Mouse (Mus musculus): ENCODE data around the gene Sele. TPM values are rescaled to one million over a fixed set of nuclear protein-coding genes. Genes with fewer than 3 reads are reported as not detected.

Sele gene
- polyA plus RNA-seq, 1 experiment from 2014 or later: not detected

GRCm38 (mm10) chr1:164043549-164043948 is 4.5 kb upstream of the Sele start:
- Histone ChIP-seq H3K36me3 (no peaks in the 10 kb centered on the region), H3K4me1 (no peaks in the 10 kb centered on the region), H3K27me3 (no peaks in the 10 kb centered on the region), H3K4me2 (replicated peaks) (no peak overlapping the region), H3K4me3 (no peak overlapping the region), H3K27ac (replicated peaks) (no peak overlapping the region), H3K9me3 (no peaks in the 10 kb centered on the region), H3K9ac (replicated peaks) (no peak overlapping the region)
- ATAC-seq (replicated peaks): no peak
- 31% methylated on average over 3 of the region's 3 CpGs for WGBS

DNA sequence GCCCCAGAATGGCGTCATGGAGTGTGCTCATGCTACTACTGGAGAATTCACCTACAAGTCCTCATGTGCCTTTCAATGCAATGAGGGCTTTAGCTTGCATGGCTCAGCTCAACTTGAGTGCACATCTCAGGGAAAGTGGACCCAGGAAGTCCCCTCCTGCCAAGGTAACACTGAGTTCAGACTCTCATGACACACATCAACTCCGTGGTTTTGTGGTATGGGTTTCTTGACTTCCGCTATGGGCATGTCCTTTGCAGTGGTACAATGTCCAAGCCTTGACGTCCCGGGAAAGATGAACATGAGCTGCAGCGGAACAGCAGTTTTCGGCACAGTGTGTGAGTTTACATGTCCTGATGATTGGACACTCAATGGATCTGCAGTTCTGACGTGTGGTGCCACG is 5.5 kb downstream of the Sele start:
- no peak for ATAC-seq (replicated peaks)
- no peaks in the 10 kb centered on the region for H3K9me3 ChIP-seq
- no peaks in the 10 kb centered on the region for H3K36me3 ChIP-seq
- no peak overlapping the region for H3K4me3 ChIP-seq
- H3K27ac ChIP-seq (replicated peaks): no peak overlapping the region
- H3K27me3 ChIP-seq: no peaks in the 10 kb centered on the region
- H3K4me1 ChIP-seq: no peaks in the 10 kb centered on the region
- H3K4me2 ChIP-seq (replicated peaks): no peak overlapping the region
- H3K9ac ChIP-seq (replicated peaks): no peak overlapping the region
- WGBS: 91% methylated on average over 9 of the region's 9 CpGs

GRCm38 (mm10) chr1:164054800-164055199 is 6.8 kb downstream of the Sele start:
- Histone ChIP-seq H3K9ac (replicated peaks) (no peak overlapping the region), H3K4me2 (replicated peaks) (no peak overlapping the region), H3K4me1 (no peaks in the 10 kb centered on the region), H3K36me3 (no peaks in the 10 kb centered on the region), H3K9me3 (no peaks in the 10 kb centered on the region), H3K27ac (replicated peaks) (no peak overlapping the region), H3K4me3 (no peak overlapping the region), H3K27me3 (no peaks in the 10 kb centered on the region)
- ATAC-seq (replicated peaks): no peak
- WGBS: 50% methylated on average over 2 of the region's 2 CpGs

DNA sequence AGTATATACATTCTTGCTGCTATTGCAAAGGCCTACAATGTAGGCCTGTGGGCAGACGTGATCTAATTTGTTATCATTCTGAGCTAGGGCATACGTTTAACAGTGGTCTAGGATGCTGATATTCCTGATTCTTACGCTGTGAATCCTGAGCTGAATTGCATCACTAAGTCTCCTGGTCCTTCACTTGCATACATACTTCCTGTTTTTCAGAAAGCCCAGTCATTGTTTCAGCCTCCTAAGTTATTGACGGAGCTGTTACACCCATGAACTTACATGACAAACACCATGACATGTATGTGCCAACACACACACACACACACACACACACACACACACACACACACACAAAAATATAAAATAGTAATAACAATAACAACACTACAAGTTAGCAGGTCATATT is 12.0 kb downstream of the Sele start:
- 94% methylated on average over 4 of the region's 4 CpGs for WGBS
- Histone ChIP-seq H3K4me2 (replicated peaks) (no peak overlapping the region), H3K4me3 (no peak overlapping the region), H3K27ac (replicated peaks) (no peak overlapping the region), H3K27me3 (no peaks in the 10 kb centered on the region), H3K9ac (replicated peaks) (no peak overlapping the region), H3K36me3 (no peaks in the 10 kb centered on the region), H3K9me3 (no peaks in the 10 kb centered on the region), H3K4me1 (no peaks in the 10 kb centered on the region)
- ATAC-seq (replicated peaks): no peak

DNA sequence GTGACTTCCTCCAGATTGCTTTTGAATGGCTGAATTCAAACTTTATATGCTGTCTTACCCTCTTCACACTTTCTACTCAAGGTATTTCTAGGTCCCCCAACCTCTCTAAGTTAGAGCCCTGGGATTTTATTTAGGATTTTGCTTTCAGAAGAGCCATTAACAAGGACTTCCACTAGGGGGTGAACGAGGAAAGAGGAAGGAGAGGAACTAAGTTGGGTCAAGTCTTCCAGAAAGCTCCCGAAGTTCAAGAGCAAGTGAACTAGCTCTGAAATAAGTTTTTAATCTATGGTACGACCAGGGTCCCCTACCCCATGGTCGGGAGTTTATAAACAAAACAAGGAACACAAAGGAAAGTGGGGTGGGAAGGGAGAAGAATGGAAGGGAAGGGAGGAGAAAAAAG is 13.2 kb downstream of the Sele start:
- Histone ChIP-seq H3K9ac (replicated peaks) (no peak overlapping the region), H3K4me2 (replicated peaks) (no peak overlapping the region), H3K4me1 (no peaks in the 10 kb centered on the region), H3K27ac (replicated peaks) (no peak overlapping the region), H3K4me3 (no peak overlapping the region), H3K9me3 (no peaks in the 10 kb centered on the region), H3K27me3 (no peaks in the 10 kb centered on the region), H3K36me3 (no peaks in the 10 kb centered on the region)
- no peak for ATAC-seq (replicated peaks)
- WGBS: 47% methylated on average over 4 of the region's 4 CpGs

DNA sequence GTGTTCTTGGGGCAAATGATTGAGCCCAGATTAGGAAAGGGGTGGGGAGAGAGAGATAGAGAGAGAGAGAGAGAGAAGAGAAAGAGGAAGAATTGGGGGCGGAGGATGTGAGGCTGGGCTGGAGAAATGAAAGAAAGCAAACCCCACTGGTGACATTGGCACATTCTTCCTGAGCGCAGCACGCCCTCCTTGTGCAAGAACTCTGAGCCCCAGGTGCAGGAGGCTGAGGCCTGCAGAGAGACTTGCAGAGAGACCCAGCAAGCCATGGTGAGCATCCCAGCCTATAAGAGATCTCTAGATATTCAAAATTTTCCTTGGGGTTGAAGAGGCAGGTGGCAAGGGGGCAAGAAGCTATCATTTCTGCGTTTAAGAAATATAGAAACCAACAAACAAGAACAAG is 13.9 kb downstream of the Sele start, which contains the start of gene Sell:
TSS of gene Sell (plus strand) at position 58 of the 400 bp plus-strand sequence.
- no peak within 1 kb of the TSS for H3K4me3 ChIP-seq
- no peaks in the 10 kb centered on the region for H3K9me3 ChIP-seq
- H3K4me1 ChIP-seq: no peaks in the 10 kb centered on the region
- H3K27ac ChIP-seq (replicated peaks): no peak within 1 kb of the TSS
- WGBS: 79% methylated on average over 4 of the region's 4 CpGs
- H3K36me3 ChIP-seq: no peaks in the 10 kb centered on the region
- no peak within 1 kb of the TSS for H3K9ac ChIP-seq (replicated peaks)
- H3K27me3 ChIP-seq: no peaks in the 10 kb centered on the region
- no peak for ATAC-seq (replicated peaks)
- no peak within 1 kb of the TSS for H3K4me2 ChIP-seq (replicated peaks)

GRCm38 (mm10) chr1:164062856-164063255 is 14.8 kb downstream of the Sele start:
- no peak overlapping the region for H3K4me2 ChIP-seq (replicated peaks)
- no peak overlapping the region for H3K9ac ChIP-seq (replicated peaks)
- no peaks in the 10 kb centered on the region for H3K4me1 ChIP-seq
- no peaks in the 10 kb centered on the region for H3K9me3 ChIP-seq
- no peak overlapping the region for H3K4me3 ChIP-seq
- no peak overlapping the region for H3K27ac ChIP-seq (replicated peaks)
- WGBS: 46% methylated on average over 2 of the region's 2 CpGs
- ATAC-seq (replicated peaks): no peak
- no peaks in the 10 kb centered on the region for H3K36me3 ChIP-seq
- no peaks in the 10 kb centered on the region for H3K27me3 ChIP-seq

GRCm38 (mm10) chr1:164063745-164064144 is 15.7 kb downstream of the Sele start:
- no peak overlapping the region for H3K4me2 ChIP-seq (replicated peaks)
- ATAC-seq (replicated peaks): no peak
- H3K4me3 ChIP-seq: no peak overlapping the region
- WGBS: 74% methylated on average over 3 of the region's 3 CpGs
- H3K9ac ChIP-seq (replicated peaks): no peak overlapping the region
- no peaks in the 10 kb centered on the region for H3K36me3 ChIP-seq
- H3K4me1 ChIP-seq: no peaks in the 10 kb centered on the region
- H3K27ac ChIP-seq (replicated peaks): no peak overlapping the region
- no peaks in the 10 kb centered on the region for H3K27me3 ChIP-seq
- H3K9me3 ChIP-seq: no peaks in the 10 kb centered on the region

- H3K9me3 ChIP-seq: no peaks in the 10 kb centered on the region
- no peak overlapping the region for H3K9ac ChIP-seq (replicated peaks)
- no peaks in the 10 kb centered on the region for H3K4me1 ChIP-seq
These were observed 21.2 kb downstream of the Sele start for GRCm38 (mm10) chr1:164069261-164069660.

DNA sequence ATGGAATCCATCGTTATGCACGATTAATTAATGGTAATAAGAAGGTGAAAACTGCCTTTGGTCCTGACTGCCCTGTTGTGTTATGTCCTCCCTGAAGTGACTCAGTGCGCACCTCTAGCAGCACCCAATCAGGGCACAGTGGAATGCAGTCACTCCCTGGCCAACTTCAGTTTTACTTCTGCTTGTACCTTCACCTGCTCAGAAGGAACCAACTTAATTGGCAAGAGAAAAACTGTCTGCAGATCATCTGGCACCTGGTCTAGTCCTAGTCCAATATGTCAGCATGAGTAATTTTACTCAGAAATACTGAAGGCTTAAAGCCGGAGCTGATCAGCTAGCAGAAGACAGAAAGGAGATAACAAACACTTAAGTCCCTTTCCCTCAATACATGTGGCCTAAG is 22.4 kb downstream of the Sele start:
- 92% methylated on average over 4 of the region's 4 CpGs for whole genome bisulfite sequencing
- Histone ChIP-seq H3K4me1 (no peaks in the 10 kb centered on the region), H3K27ac (replicated peaks) (no peak overlapping the region), H3K9me3 (no peaks in the 10 kb centered on the region), H3K4me3 (no peak overlapping the region), H3K9ac (replicated peaks) (no peak overlapping the region), H3K36me3 (no peaks in the 10 kb centered on the region), H3K4me2 (replicated peaks) (no peak overlapping the region), H3K27me3 (no peaks in the 10 kb centered on the region)
- ATAC-seq (replicated peaks): no peak

More at GRCm38 (mm10) chr1:164069261-164069660, 21.2 kb downstream of the Sele start:
- no peak overlapping the region for H3K4me3 ChIP-seq
- no peaks in the 10 kb centered on the region for H3K36me3 ChIP-seq
- no peak for ATAC-seq (replicated peaks)
- H3K27ac ChIP-seq (replicated peaks): no peak overlapping the region
- no peak overlapping the region for H3K4me2 ChIP-seq (replicated peaks)
- H3K27me3 ChIP-seq: no peaks in the 10 kb centered on the region

DNA sequence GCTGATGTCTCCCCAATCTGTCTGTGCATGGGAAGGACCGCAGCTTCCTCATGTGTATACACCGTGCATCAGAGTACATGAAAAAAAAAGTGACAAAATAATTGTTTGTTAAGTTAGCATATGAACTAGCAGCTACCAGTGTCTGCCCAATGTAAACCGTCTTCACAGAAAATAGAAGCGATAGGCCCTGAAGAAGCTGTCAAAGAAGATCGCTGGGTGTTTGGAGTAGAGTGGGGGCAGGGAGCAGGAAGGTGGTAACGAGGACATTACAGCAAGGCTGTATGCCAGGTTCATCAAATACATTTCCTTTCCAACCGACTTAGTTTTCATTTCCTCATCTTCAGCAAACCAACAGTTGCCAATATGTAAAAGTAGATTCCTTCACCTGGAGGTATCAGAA is 23.1 kb downstream of the Sele start:
- Histone ChIP-seq H3K4me3 (no peak overlapping the region), H3K9ac (replicated peaks) (no peak overlapping the region), H3K36me3 (no peaks in the 10 kb centered on the region), H3K27ac (replicated peaks) (no peak overlapping the region), H3K4me2 (replicated peaks) (no peak overlapping the region), H3K27me3 (no peaks in the 10 kb centered on the region), H3K4me1 (no peaks in the 10 kb centered on the region), H3K9me3 (no peaks in the 10 kb centered on the region)
- 85% methylated on average over 7 of the region's 7 CpGs for WGBS
- no peak for ATAC-seq (replicated peaks)

DNA sequence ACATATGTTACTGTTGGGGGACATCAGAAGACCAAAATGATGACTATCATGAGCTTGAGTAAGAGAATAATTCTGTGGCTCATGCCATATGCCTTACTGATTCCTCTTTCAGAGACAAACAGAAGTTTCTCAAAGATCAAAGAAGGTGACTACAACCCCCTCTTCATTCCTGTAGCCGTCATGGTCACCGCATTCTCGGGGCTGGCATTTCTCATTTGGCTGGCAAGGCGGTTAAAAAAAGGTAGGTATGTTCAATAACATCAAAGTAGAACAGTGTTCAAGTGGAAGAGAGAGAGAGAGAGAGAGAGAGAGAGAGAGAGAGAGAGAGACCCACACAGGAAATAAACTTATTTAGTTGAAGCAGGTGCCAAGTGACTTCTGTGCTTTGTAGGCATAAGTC is 24.0 kb downstream of the Sele start:
- no peaks in the 10 kb centered on the region for H3K36me3 ChIP-seq
- H3K27ac ChIP-seq (replicated peaks): no peak overlapping the region
- H3K4me2 ChIP-seq (replicated peaks): no peak overlapping the region
- H3K9me3 ChIP-seq: no peaks in the 10 kb centered on the region
- H3K9ac ChIP-seq (replicated peaks): no peak overlapping the region
- H3K4me1 ChIP-seq: no peaks in the 10 kb centered on the region
- no peaks in the 10 kb centered on the region for H3K27me3 ChIP-seq
- no peak for ATAC-seq (replicated peaks)
- 90% methylated on average over 4 of the region's 4 CpGs for WGBS
- H3K4me3 ChIP-seq: no peak overlapping the region

DNA sequence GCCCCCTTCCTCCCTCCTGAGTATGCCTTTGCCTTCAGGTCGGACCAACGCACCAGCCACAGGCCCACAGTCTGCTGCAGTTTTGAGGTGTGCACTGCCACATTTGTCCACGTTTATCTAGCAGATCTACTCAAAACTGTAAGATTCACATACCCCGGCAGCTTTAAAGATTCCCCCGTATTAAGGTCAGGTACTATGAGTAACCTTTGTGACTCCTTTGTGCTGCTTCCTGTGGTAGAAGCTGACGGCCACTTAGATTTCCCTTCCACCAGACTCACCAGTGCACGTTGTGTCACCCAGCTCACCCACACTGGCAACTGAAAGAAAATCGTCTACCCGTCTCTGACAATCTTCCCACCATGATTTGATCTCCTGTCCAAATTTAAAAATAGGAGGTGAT is 25.1 kb downstream of the Sele start:
- Histone ChIP-seq H3K4me3 (no peak overlapping the region), H3K9ac (replicated peaks) (no peak overlapping the region), H3K4me1 (no peaks in the 10 kb centered on the region), H3K27me3 (no peaks in the 10 kb centered on the region), H3K36me3 (no peaks in the 10 kb centered on the region), H3K27ac (replicated peaks) (no peak overlapping the region), H3K4me2 (replicated peaks) (no peak overlapping the region), H3K9me3 (no peaks in the 10 kb centered on the region)
- ATAC-seq (replicated peaks): no peak
- 91% methylated on average over 9 of the region's 9 CpGs for WGBS
